Mouse (Mus musculus): ENCODE measurements around the gene Mfap3l. TPM values are rescaled to one million over a fixed set of nuclear protein-coding genes. Genes with fewer than 3 reads are reported as not detected.

Mfap3l gene
- polyA plus RNA-seq, 1 experiment: 0.24 TPM

DNA sequence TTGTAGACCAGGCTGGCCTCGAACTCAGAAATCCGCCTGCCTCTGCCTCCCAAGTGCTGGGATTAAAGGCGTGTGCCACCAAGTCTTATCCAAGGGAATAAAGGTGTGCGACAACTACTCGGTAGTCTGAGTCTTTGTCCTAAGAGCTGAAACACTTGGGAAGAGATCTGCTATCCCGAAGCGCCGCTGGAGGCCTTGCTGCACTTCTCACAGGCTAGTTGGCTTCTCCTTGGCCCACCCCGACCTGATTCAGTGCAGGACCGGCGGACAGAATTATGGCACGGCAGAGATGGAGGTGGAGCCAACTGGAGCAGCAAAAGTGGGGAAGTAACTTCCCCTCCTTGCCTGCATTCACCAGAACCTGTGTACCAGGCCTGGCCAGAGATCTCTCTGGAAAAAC is 10.6 kb upstream of the Mfap3l start:
- no peaks in the 10 kb centered on the region for H3K27me3 ChIP-seq (ENCODE audit: control insufficient read depth, insufficient read depth, low read length)
- H3K4me3 ChIP-seq (ENCODE audit: low read depth, low read length): no peak overlapping the region
- WGBS: 88% methylated on average over 12 of the region's 12 CpGs
- no peak for TF ChIP-seq POLR2A (IDR thresholded peaks at IDR 0.05; ENCODE audit: low read depth, low read length)
- TF ChIP-seq CTCF (IDR thresholded peaks at IDR 0.05; ENCODE audit: extremely low read depth, insufficient read length, insufficient replicate concordance, low read depth, low read length): no peak
- no peaks in the 10 kb centered on the region for H3K4me1 ChIP-seq (ENCODE audit: control insufficient read depth, insufficient read depth, insufficient read length, low read length)
- H3K36me3 ChIP-seq (ENCODE audit: control insufficient read depth, insufficient read depth, low read length): no peaks in the 10 kb centered on the region
- H3K27ac ChIP-seq (ENCODE audit: insufficient read depth, low read depth, low read length): no peak overlapping the region

- H3K36me3 ChIP-seq (ENCODE audit: control insufficient read depth, insufficient read depth, low read length): no peaks in the 10 kb centered on the region
- 29% methylated on average over 1 of the region's 1 CpGs for WGBS
- no peaks in the 10 kb centered on the region for H3K27me3 ChIP-seq (ENCODE audit: control insufficient read depth, insufficient read depth, low read length)
- H3K4me1 ChIP-seq (ENCODE audit: control insufficient read depth, insufficient read depth, insufficient read length, low read length): no peaks in the 10 kb centered on the region
- TF ChIP-seq POLR2A (IDR thresholded peaks at IDR 0.05; ENCODE audit: low read depth, low read length) (no peak), CTCF (IDR thresholded peaks at IDR 0.05; ENCODE audit: extremely low read depth, insufficient read length, insufficient replicate concordance, low read depth, low read length) (no peak)
- H3K4me3 ChIP-seq (ENCODE audit: low read depth, low read length): no peak overlapping the region
- no peak overlapping the region for H3K27ac ChIP-seq (ENCODE audit: insufficient read depth, low read depth, low read length)
Measured at GRCm38 (mm10) chr8:60623438-60623837, 9.2 kb upstream of the Mfap3l start.

GRCm38 (mm10) chr8:60624722-60625121 is 7.9 kb upstream of the Mfap3l start:
- Histone ChIP-seq H3K4me1 (ENCODE audit: control insufficient read depth, insufficient read depth, insufficient read length, low read length) (no peaks in the 10 kb centered on the region), H3K27ac (ENCODE audit: insufficient read depth, low read depth, low read length) (no peak overlapping the region), H3K36me3 (ENCODE audit: control insufficient read depth, insufficient read depth, low read length) (no peaks in the 10 kb centered on the region), H3K4me3 (ENCODE audit: low read depth, low read length) (no peak overlapping the region), H3K27me3 (ENCODE audit: control insufficient read depth, insufficient read depth, low read length) (no peaks in the 10 kb centered on the region)
- 78% methylated on average over 7 of the region's 7 CpGs for WGBS
- TF ChIP-seq CTCF (IDR thresholded peaks at IDR 0.05; ENCODE audit: extremely low read depth, insufficient read length, insufficient replicate concordance, low read depth, low read length) (no peak), POLR2A (IDR thresholded peaks at IDR 0.05; ENCODE audit: low read depth, low read length) (no peak)

GRCm38 (mm10) chr8:60627937-60628336 is 4.7 kb upstream of the Mfap3l start:
- Histone ChIP-seq H3K36me3 (ENCODE audit: control insufficient read depth, insufficient read depth, low read length) (no peaks in the 10 kb centered on the region), H3K27me3 (ENCODE audit: control insufficient read depth, insufficient read depth, low read length) (0 out of 2 replicates have a peak, but pooled peaks cover 4% of the 10 kb centered on the region), H3K4me3 (ENCODE audit: low read depth, low read length) (no peak overlapping the region), H3K27ac (ENCODE audit: insufficient read depth, low read depth, low read length) (no peak overlapping the region), H3K4me1 (ENCODE audit: control insufficient read depth, insufficient read depth, insufficient read length, low read length) (peaks cover 3% of the 10 kb centered on the region)
- TF ChIP-seq CTCF (IDR thresholded peaks at IDR 0.05; ENCODE audit: extremely low read depth, insufficient read length, insufficient replicate concordance, low read depth, low read length) (no peak), POLR2A (IDR thresholded peaks at IDR 0.05; ENCODE audit: low read depth, low read length) (no peak)
- 61% methylated on average over 3 of the region's 3 CpGs for WGBS

- no peak overlapping the region for H3K4me3 ChIP-seq (ENCODE audit: low read depth, low read length)
- peaks cover 8% of the 10 kb centered on the region for H3K4me1 ChIP-seq (ENCODE audit: control insufficient read depth, insufficient read depth, insufficient read length, low read length)
- no peak for TF ChIP-seq CTCF (IDR thresholded peaks at IDR 0.05; ENCODE audit: extremely low read depth, insufficient read length, insufficient replicate concordance, low read depth, low read length)
- no peaks in the 10 kb centered on the region for H3K36me3 ChIP-seq (ENCODE audit: control insufficient read depth, insufficient read depth, low read length)
- 0 out of 2 replicates have a peak, but pooled peaks cover 4% of the 10 kb centered on the region for H3K27me3 ChIP-seq (ENCODE audit: control insufficient read depth, insufficient read depth, low read length)
- H3K27ac ChIP-seq (ENCODE audit: insufficient read depth, low read depth, low read length): no peak overlapping the region
- 68% methylated on average over 4 of the region's 4 CpGs for WGBS
Measured at GRCm38 (mm10) chr8:60629059-60629458, 3.6 kb upstream of the Mfap3l start.

GRCm38 (mm10) chr8:60631504-60631934 is 1.1 kb upstream of the Mfap3l start:
- WGBS: 2% methylated on average over 13 of the region's 13 CpGs
- Histone ChIP-seq H3K36me3 (ENCODE audit: control insufficient read depth, insufficient read depth, low read length) (no peaks in the 10 kb centered on the region), H3K4me1 (ENCODE audit: control insufficient read depth, insufficient read depth, insufficient read length, low read length) (peaks cover 8% of the 10 kb centered on the region), H3K27ac (ENCODE audit: insufficient read depth, low read depth, low read length) (no peak overlapping the region), H3K4me3 (ENCODE audit: low read depth, low read length) (peak overlapping the region; percentile 3; the same call in 1 of the 2 replicates), H3K27me3 (ENCODE audit: control insufficient read depth, insufficient read depth, low read length) (0 out of 2 replicates have a peak, but pooled peaks cover 4% of the 10 kb centered on the region)
- TF ChIP-seq POLR2A (IDR thresholded peaks at IDR 0.05; ENCODE audit: low read depth, low read length): no peak
- no peak for TF ChIP-seq CTCF (IDR thresholded peaks at IDR 0.05; ENCODE audit: extremely low read depth, insufficient read length, insufficient replicate concordance, low read depth, low read length)

DNA sequence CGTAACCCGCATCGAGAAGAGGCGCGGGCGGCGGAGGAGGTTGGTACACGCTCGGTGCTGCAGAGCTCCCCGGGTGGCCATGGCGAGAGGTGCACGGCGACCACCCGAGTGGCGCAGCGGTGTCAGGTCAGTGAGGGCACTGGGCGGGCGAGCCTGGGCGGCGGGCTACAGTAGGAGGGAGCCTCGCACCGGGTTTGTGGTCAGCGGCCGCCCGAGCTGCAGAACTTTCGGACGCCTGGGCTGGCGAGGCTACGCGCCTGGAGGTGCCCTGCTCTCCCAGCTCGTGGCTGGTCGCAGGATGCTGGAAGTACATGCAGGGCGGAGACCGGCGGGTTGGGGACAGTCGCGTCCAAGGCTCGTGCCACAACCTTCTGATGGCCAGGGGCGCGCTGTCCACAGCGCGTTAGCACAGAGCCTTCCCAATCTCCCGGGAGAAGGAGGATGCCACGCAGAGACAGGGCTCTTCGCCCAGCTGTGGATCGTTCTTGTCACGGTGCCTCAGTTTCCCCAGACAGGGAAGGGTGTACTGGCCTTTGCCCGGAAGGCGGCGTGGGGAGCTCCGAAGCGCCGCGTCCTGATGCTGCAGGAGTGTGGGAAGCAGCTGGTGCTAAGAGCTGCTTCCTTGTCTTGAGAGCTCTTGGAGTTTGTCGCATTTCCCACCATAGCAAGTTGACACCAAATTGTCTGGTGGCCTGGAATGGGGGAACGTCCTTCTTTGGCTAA is 467 bp downstream of the Mfap3l start:
- TF ChIP-seq CTCF (IDR thresholded peaks at IDR 0.05; ENCODE audit: extremely low read depth, insufficient read length, insufficient replicate concordance, low read depth, low read length) (no peak), POLR2A (IDR thresholded peaks at IDR 0.05; ENCODE audit: low read depth, low read length) (no peak; the same call in 1 of the 2 replicates)
- Histone ChIP-seq H3K4me1 (ENCODE audit: control insufficient read depth, insufficient read depth, insufficient read length, low read length) (peaks cover 8% of the 10 kb centered on the region), H3K27ac (ENCODE audit: insufficient read depth, low read depth, low read length) (peak overlapping the region; percentile 2; the same call in 1 of the 2 replicates), H3K36me3 (ENCODE audit: control insufficient read depth, insufficient read depth, low read length) (no peaks in the 10 kb centered on the region), H3K4me3 (ENCODE audit: low read depth, low read length) (peak overlapping the region; percentile 76), H3K27me3 (ENCODE audit: control insufficient read depth, insufficient read depth, low read length) (0 out of 2 replicates have a peak, but pooled peaks cover 4% of the 10 kb centered on the region)
- WGBS: 1% methylated on average over 56 of the region's 56 CpGs

Data from small intestine, adult 2 months (tissue).